Mouse (Mus musculus): Measurements from ENCODE around the gene Dbx2. TPM values are rescaled to one million over a fixed set of nuclear protein-coding genes. Genes with fewer than 3 reads are reported as not detected.

Dbx2 gene
- polyA plus RNA-seq, 1 experiment from 2014 or later: not detected

GRCm38 (mm10) chr15:95612600-95612999, 43.2 kb downstream of the Dbx2 start:
- Histone ChIP-seq H3K36me3 (no peaks in the 10 kb centered on the region), H3K27me3 (replicated peaks) (no peaks in the 10 kb centered on the region), H3K4me1 (no peaks in the 10 kb centered on the region), H3K4me3 (no peak overlapping the region), H3K4me2 (no peak overlapping the region), H3K9me3 (replicated peaks) (no peaks in the 10 kb centered on the region), H3K27ac (no peak overlapping the region), H3K9ac (no peak overlapping the region)
- 52% methylated on average over 1 of the region's 1 CpGs for WGBS (ENCODE audit: insufficient replicate concordance)
- ATAC-seq: no peak

- 70% methylated on average over 6 of the region's 6 CpGs for WGBS (ENCODE audit: insufficient replicate concordance)
- no peak overlapping the region for H3K9ac ChIP-seq
Observed at GRCm38 (mm10) chr15:95601179-95601578, 54.6 kb downstream of the Dbx2 start.

GRCm38 (mm10) chr15:95598630-95599029, 57.1 kb downstream of the Dbx2 start:
- Histone ChIP-seq H3K4me2 (no peak overlapping the region), H3K4me1 (no peaks in the 10 kb centered on the region), H3K4me3 (no peak overlapping the region), H3K27me3 (replicated peaks) (no peaks in the 10 kb centered on the region), H3K27ac (no peak overlapping the region), H3K9me3 (replicated peaks) (no peaks in the 10 kb centered on the region), H3K9ac (no peak overlapping the region), H3K36me3 (no peaks in the 10 kb centered on the region)
- 52% methylated on average over 1 of the region's 1 CpGs for WGBS (ENCODE audit: insufficient replicate concordance)
- ATAC-seq: no peak

More at GRCm38 (mm10) chr15:95601179-95601578, 54.6 kb downstream of the Dbx2 start:
- Histone ChIP-seq H3K27me3 (replicated peaks) (no peaks in the 10 kb centered on the region), H3K4me2 (no peak overlapping the region), H3K36me3 (no peaks in the 10 kb centered on the region), H3K27ac (no peak overlapping the region), H3K9me3 (replicated peaks) (no peaks in the 10 kb centered on the region), H3K4me3 (no peak overlapping the region), H3K4me1 (no peaks in the 10 kb centered on the region)
- ATAC-seq: no peak

- H3K4me2 ChIP-seq: no peak overlapping the region
- no peaks in the 10 kb centered on the region for H3K9me3 ChIP-seq (replicated peaks)
- no peak overlapping the region for H3K4me3 ChIP-seq
- H3K9ac ChIP-seq: no peak overlapping the region
- H3K36me3 ChIP-seq: no peaks in the 10 kb centered on the region
- no peak overlapping the region for H3K27ac ChIP-seq
- no peaks in the 10 kb centered on the region for H3K27me3 ChIP-seq (replicated peaks)
- no peak for ATAC-seq
- no peaks in the 10 kb centered on the region for H3K4me1 ChIP-seq
- WGBS (ENCODE audit: insufficient replicate concordance): 81% methylated on average over 15 of the region's 15 CpGs
Observed at GRCm38 (mm10) chr15:95586906-95587305, 68.9 kb downstream of the Dbx2 start.

GRCm38 (mm10) chr15:95584891-95585290, 70.9 kb downstream of the Dbx2 start:
- Histone ChIP-seq H3K27ac (no peak overlapping the region), H3K36me3 (no peaks in the 10 kb centered on the region), H3K4me3 (no peak overlapping the region), H3K9ac (no peak overlapping the region), H3K27me3 (replicated peaks) (no peaks in the 10 kb centered on the region), H3K4me1 (no peaks in the 10 kb centered on the region), H3K4me2 (no peak overlapping the region), H3K9me3 (replicated peaks) (no peaks in the 10 kb centered on the region)
- WGBS (ENCODE audit: insufficient replicate concordance): 57% methylated on average over 4 of the region's 4 CpGs
- no peak for ATAC-seq

- no peak for ATAC-seq
- H3K4me1 ChIP-seq: no peaks in the 10 kb centered on the region
- H3K27ac ChIP-seq: no peak overlapping the region
- 15% methylated on average over 5 of the region's 5 CpGs for WGBS (ENCODE audit: insufficient replicate concordance)
- no peaks in the 10 kb centered on the region for H3K36me3 ChIP-seq
- H3K9me3 ChIP-seq (replicated peaks): no peaks in the 10 kb centered on the region
- no peak overlapping the region for H3K4me3 ChIP-seq
- no peaks in the 10 kb centered on the region for H3K27me3 ChIP-seq (replicated peaks)
- no peak overlapping the region for H3K9ac ChIP-seq
- no peak overlapping the region for H3K4me2 ChIP-seq
Observed at GRCm38 (mm10) chr15:95574661-95575060, 81.1 kb downstream of the Dbx2 start.

Other genes starting within 250 kb of the Dbx2 start
- gene Nell2, start 127.4 kb downstream of the Dbx2 start, polyA plus RNA-seq (2016; fragmentation: Nextera tagmentation; extraction: Ambion mirVana): 1.1 and 1.8 TPM in 2 replicates
- gene Ano6, start 134.9 kb upstream of the Dbx2 start, polyA plus RNA-seq (2016; fragmentation: Nextera tagmentation; extraction: Ambion mirVana): 14.7 and 14.8 TPM in 2 replicates